Mouse (Mus musculus): Measurements from ENCODE around the gene Slc2a6. TPM values are rescaled to one million over a fixed set of nuclear protein-coding genes. Genes with fewer than 3 reads are reported as not detected.

Gene Slc2a6
- polyA plus RNA-seq, 1 experiment from 2014 or later, result 0.24 TPM

DNA sequence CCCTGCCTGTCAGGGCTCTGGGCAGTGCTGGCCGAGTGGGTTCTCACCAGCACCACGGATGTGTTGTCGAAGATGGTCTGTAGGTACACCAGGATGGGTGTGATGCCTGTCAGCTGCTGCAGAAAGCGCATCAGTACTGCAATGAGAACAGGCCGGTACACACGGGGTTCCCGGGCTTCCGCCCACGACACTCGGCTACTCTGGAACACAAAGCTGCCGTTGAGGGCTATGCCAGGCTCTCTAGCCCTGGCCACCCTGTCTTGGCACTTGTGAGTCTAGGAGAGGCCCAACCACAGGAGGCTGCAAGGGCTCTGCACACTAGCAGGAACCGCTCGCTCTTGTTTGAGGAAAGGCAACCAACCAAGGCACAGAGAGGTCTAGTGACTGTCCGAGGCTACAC is 3.7 kb downstream of the Slc2a6 start:
- 74% methylated on average over 14 of the region's 14 CpGs for WGBS
- Histone ChIP-seq H3K4me3 (ENCODE audit: control insufficient read depth in 1 of 2, insufficient read depth in 1 of 2, low read depth in 1 of 2, low read length in 2 of 2) (no peak overlapping the region), H3K4me1 (ENCODE audit: control insufficient read depth in 2 of 2, insufficient read depth in 2 of 2, low read length in 2 of 2) (peaks cover 3 to 4% of the 10 kb centered on the region in 2 experiments; a peak in 2 of 4 replicates), H3K9me3 (ENCODE audit: control insufficient read depth, low read length) (no peaks in the 10 kb centered on the region), H3K27ac (replicated peaks in 1 of 2; ENCODE audit: control insufficient read depth in 1 of 2, insufficient read depth in 1 of 2, low read depth in 2 of 2, low read length in 2 of 2) (no peak overlapping the region), H3K36me3 (ENCODE audit: control insufficient read depth, insufficient read depth, low read length) (peaks cover 11% of the 10 kb centered on the region; the same call in 1 of the 2 replicates), H3K4me2 (ENCODE audit: low read length) (no peak overlapping the region), H3K9ac (ENCODE audit: low read length) (no peak overlapping the region), H3K27me3 (ENCODE audit: control insufficient read depth, insufficient read depth, low read length) (peaks cover 10% of the 10 kb centered on the region)
- ATAC-seq (ENCODE audit: insufficient number of reproducible peaks, insufficient read depth, low FRiP score, low read depth), result no peak

DNA sequence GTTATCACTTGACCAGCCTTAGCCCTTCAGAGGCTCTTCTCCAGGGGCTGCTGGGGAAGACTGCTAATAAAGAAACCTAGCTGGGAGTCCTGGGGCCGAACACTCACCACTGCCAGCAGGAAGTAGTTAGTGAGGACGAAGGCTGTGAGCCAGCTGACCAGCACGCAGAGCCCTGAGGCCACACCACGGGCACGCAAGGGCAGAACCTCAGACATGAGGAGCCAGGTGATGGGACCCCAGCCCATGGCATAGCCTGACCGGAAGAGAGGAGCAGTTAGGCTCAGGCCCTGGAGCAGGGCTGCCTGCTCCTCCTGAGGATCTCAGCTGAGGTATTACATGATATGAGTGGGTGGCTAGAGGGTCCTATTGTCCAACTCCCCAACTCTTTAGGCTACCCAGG is 5.2 kb downstream of the Slc2a6 start:
- no peak for ATAC-seq (ENCODE audit: insufficient number of reproducible peaks, insufficient read depth, low FRiP score, low read depth)
- Histone ChIP-seq H3K9me3 (ENCODE audit: control insufficient read depth, low read length) (no peaks in the 10 kb centered on the region), H3K36me3 (ENCODE audit: control insufficient read depth, insufficient read depth, low read length) (peaks cover 26% of the 10 kb centered on the region), H3K9ac (ENCODE audit: low read length) (no peak overlapping the region), H3K4me2 (ENCODE audit: low read length) (no peak overlapping the region), H3K4me3 (ENCODE audit: control insufficient read depth in 1 of 2, insufficient read depth in 1 of 2, low read depth in 1 of 2, low read length in 2 of 2) (no peak overlapping the region), H3K27me3 (ENCODE audit: control insufficient read depth, insufficient read depth, low read length) (peaks cover 4% of the 10 kb centered on the region), H3K4me1 (ENCODE audit: control insufficient read depth in 2 of 2, insufficient read depth in 2 of 2, low read length in 2 of 2) (0 out of 4 replicates have a peak, but pooled peaks cover 0 to under 1% of the 10 kb centered on the region in 2 experiments), H3K27ac (replicated peaks in 1 of 2; ENCODE audit: control insufficient read depth in 1 of 2, insufficient read depth in 1 of 2, low read depth in 2 of 2, low read length in 2 of 2) (no peak overlapping the region)
- 77% methylated on average over 6 of the region's 6 CpGs for WGBS

DNA sequence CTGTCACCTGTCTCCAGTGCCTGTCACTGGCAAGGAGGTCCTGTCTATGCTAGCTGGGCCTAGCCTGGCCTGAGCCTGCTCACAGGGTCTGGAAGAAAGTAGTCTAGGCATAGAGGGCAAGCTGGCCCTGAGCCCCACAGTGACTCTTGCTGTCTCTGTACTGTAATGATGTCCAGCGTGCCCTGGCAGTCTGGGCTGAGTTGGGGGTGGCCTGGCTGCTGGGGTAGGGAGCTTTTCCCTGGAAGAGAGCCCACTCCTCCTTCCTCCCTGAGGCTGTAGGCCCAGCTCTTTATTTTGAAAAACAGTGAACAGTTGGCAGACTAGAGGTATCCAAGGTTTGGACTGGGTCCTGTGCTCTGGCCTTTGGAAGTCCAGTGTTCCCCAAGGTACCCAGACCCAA is 6.7 kb downstream of the Slc2a6 start:
- Histone ChIP-seq H3K9me3 (ENCODE audit: control insufficient read depth, low read length) (no peaks in the 10 kb centered on the region), H3K27me3 (ENCODE audit: control insufficient read depth, insufficient read depth, low read length) (no peaks in the 10 kb centered on the region), H3K27ac (replicated peaks in 1 of 2; ENCODE audit: control insufficient read depth in 1 of 2, insufficient read depth in 1 of 2, low read depth in 2 of 2, low read length in 2 of 2) (no peak overlapping the region), H3K4me3 (ENCODE audit: control insufficient read depth in 1 of 2, insufficient read depth in 1 of 2, low read depth in 1 of 2, low read length in 2 of 2) (no peak overlapping the region), H3K4me1 (ENCODE audit: control insufficient read depth in 2 of 2, insufficient read depth in 2 of 2, low read length in 2 of 2) (no peaks in the 10 kb centered on the region), H3K9ac (ENCODE audit: low read length) (no peak overlapping the region), H3K36me3 (ENCODE audit: control insufficient read depth, insufficient read depth, low read length) (peaks cover 41% of the 10 kb centered on the region), H3K4me2 (ENCODE audit: low read length) (no peak overlapping the region)
- ATAC-seq (ENCODE audit: insufficient number of reproducible peaks, insufficient read depth, low FRiP score, low read depth), result no peak
- WGBS, result 100% methylated on average over 1 of the region's 1 CpGs

DNA sequence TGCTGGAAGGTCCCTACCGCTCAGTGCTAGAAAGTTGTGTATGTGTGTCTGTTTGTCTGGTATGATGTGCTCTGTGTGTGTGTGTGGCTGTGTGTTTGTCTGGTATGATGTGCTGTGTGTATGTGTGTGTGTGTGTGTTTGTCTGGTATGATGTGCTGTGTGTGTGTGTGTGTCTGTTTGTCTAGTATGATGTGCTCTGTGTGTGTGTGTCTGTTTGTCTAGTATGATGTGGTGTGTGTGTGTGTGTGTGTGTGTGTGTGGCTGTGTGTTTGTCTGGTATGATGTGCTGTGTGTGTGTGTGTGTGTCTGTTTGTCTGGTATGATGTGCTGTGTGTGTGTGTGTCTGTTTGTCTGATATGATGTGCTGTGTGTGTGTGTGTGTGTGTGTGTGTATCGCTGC is 8.3 kb downstream of the Slc2a6 start:
- H3K27ac ChIP-seq (replicated peaks in 1 of 2; ENCODE audit: control insufficient read depth in 1 of 2, insufficient read depth in 1 of 2, low read depth in 2 of 2, low read length in 2 of 2), result no peak overlapping the region
- no peak overlapping the region for H3K9ac ChIP-seq (ENCODE audit: low read length)
- H3K4me1 ChIP-seq (ENCODE audit: control insufficient read depth in 2 of 2, insufficient read depth in 2 of 2, low read length in 2 of 2), result no peaks in the 10 kb centered on the region
- no peaks in the 10 kb centered on the region for H3K27me3 ChIP-seq (ENCODE audit: control insufficient read depth, insufficient read depth, low read length)
- peaks cover 57% of the 10 kb centered on the region for H3K36me3 ChIP-seq (ENCODE audit: control insufficient read depth, insufficient read depth, low read length)
- H3K4me3 ChIP-seq (ENCODE audit: control insufficient read depth in 1 of 2, insufficient read depth in 1 of 2, low read depth in 1 of 2, low read length in 2 of 2), result no peak overlapping the region
- no peaks in the 10 kb centered on the region for H3K9me3 ChIP-seq (ENCODE audit: control insufficient read depth, low read length)
- no peak for ATAC-seq (ENCODE audit: insufficient number of reproducible peaks, insufficient read depth, low FRiP score, low read depth)
- 91% methylated on average over 2 of the region's 2 CpGs for WGBS
- no peak overlapping the region for H3K4me2 ChIP-seq (ENCODE audit: low read length)

DNA sequence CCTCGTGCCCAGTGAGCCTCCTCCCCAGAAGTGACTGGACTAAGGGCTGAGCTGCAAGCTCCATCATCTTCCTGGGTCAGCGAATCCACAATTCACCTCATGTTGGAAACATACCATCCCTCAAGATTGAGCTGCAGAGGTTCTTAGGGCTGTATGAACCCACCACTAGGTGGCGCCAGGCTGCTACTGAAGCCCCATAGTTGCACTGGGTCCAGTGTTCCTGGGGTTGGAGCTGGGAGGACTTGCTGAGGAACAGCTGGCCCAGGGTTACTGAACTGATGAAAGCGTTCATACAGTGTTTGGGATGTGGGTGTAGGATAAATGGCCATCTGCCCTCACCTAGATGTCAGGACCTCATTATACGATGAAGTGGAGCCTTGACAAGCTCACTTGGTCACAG is 10.0 kb downstream of the Slc2a6 start:
- Histone ChIP-seq H3K4me1 (ENCODE audit: control insufficient read depth in 2 of 2, insufficient read depth in 2 of 2, low read length in 2 of 2) (no peaks in the 10 kb centered on the region), H3K9ac (ENCODE audit: low read length) (no peak overlapping the region), H3K4me3 (ENCODE audit: control insufficient read depth in 1 of 2, insufficient read depth in 1 of 2, low read depth in 1 of 2, low read length in 2 of 2) (no peak overlapping the region), H3K4me2 (ENCODE audit: low read length) (no peak overlapping the region), H3K9me3 (ENCODE audit: control insufficient read depth, low read length) (no peaks in the 10 kb centered on the region), H3K36me3 (ENCODE audit: control insufficient read depth, insufficient read depth, low read length) (peaks cover 71% of the 10 kb centered on the region), H3K27ac (replicated peaks in 1 of 2; ENCODE audit: control insufficient read depth in 1 of 2, insufficient read depth in 1 of 2, low read depth in 2 of 2, low read length in 2 of 2) (no peak overlapping the region), H3K27me3 (ENCODE audit: control insufficient read depth, insufficient read depth, low read length) (no peaks in the 10 kb centered on the region)
- 59% methylated on average over 5 of the region's 5 CpGs for WGBS
- peak; percentile 40; the same call in 1 of the 2 replicates for ATAC-seq (ENCODE audit: insufficient number of reproducible peaks, insufficient read depth, low FRiP score, low read depth)

DNA sequence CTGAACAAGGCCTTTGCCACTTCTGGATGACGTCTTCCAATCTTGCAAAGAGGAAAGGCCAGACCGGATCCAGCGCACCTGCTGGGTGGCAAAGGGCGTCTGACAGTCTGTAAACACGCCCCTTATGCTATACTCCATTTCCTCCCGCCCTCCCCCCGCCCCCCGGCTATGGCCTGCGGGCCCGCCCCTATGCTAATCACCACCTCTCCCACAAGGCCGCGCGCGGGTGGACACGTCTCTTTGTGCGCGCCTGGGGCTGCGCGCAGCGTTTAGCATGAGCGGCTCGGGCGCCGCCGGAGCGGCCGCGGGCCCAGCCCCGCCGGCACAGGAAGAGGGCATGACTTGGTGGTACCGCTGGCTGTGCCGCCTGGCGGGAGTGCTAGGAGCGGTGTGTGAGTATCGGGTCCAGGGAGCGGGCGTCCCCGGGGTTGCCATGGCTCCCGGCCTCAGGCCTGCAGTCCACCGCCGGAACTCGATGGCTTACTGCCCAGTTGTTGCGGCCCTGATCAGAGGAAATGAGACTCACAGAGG is 18.0 kb downstream of the Slc2a6 start, which contains the start of gene Cacfd1:
TSS of gene Cacfd1 (plus strand) at position 213 of the 531 bp plus-strand sequence.
- Histone ChIP-seq H3K4me1 (ENCODE audit: control insufficient read depth in 2 of 2, insufficient read depth in 2 of 2, low read length in 2 of 2) (peaks cover 10 to 14% of the 10 kb centered on the region in 2 experiments; a peak in 3 of 4 replicates), H3K27me3 (ENCODE audit: control insufficient read depth, insufficient read depth, low read length) (no peaks in the 10 kb centered on the region), H3K4me3 (ENCODE audit: control insufficient read depth in 1 of 2, insufficient read depth in 1 of 2, low read depth in 1 of 2, low read length in 2 of 2) (peak within 1 kb of the TSS; percentile 68 to 69), H3K9me3 (ENCODE audit: control insufficient read depth, low read length) (no peaks in the 10 kb centered on the region), H3K27ac (replicated peaks in 1 of 2; ENCODE audit: control insufficient read depth in 1 of 2, insufficient read depth in 1 of 2, low read depth in 2 of 2, low read length in 2 of 2) (peak within 1 kb of the TSS; percentile 46 to 76), H3K9ac (ENCODE audit: low read length) (peak within 1 kb of the TSS; percentile 91), H3K4me2 (ENCODE audit: low read length) (peak within 1 kb of the TSS; percentile 69), H3K36me3 (ENCODE audit: control insufficient read depth, insufficient read depth, low read length) (peaks cover 17% of the 10 kb centered on the region)
- WGBS, result under 1% methylated on average over 43 of the region's 43 CpGs
- ATAC-seq (ENCODE audit: insufficient number of reproducible peaks, insufficient read depth, low FRiP score, low read depth), result peak; percentile 93

DNA sequence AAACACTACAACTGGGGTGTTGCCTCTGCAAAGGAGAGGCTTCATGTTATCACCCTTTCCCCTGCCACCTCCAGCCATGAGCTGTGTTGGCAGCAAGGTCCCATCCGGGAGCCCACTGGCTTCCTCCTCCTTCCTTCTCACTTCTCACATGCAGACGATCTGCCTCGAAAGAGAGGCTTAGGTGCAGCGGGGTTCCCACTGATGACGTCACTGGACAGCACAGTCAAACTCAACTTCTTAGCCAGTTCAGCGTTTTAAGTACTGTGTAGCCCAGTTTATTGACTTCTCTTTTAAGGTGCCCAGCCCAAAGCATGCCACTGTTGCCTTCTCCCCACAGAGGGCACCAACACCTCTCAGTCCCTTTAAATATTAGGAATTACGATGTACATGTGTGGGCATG is 20.1 kb downstream of the Slc2a6 start:
- Histone ChIP-seq H3K4me2 (ENCODE audit: low read length) (no peak overlapping the region), H3K27ac (replicated peaks in 1 of 2; ENCODE audit: control insufficient read depth in 1 of 2, insufficient read depth in 1 of 2, low read depth in 2 of 2, low read length in 2 of 2) (no peak overlapping the region), H3K4me1 (ENCODE audit: control insufficient read depth in 2 of 2, insufficient read depth in 2 of 2, low read length in 2 of 2) (peaks cover 10 to 14% of the 10 kb centered on the region in 2 experiments; a peak in 3 of 4 replicates), H3K9ac (ENCODE audit: low read length) (no peak overlapping the region), H3K9me3 (ENCODE audit: control insufficient read depth, low read length) (no peaks in the 10 kb centered on the region), H3K36me3 (ENCODE audit: control insufficient read depth, insufficient read depth, low read length) (no peaks in the 10 kb centered on the region), H3K4me3 (ENCODE audit: control insufficient read depth in 1 of 2, insufficient read depth in 1 of 2, low read depth in 1 of 2, low read length in 2 of 2) (no peak overlapping the region), H3K27me3 (ENCODE audit: control insufficient read depth, insufficient read depth, low read length) (no peaks in the 10 kb centered on the region)
- WGBS, result 69% methylated on average over 7 of the region's 7 CpGs
- no peak for ATAC-seq (ENCODE audit: insufficient number of reproducible peaks, insufficient read depth, low FRiP score, low read depth)

DNA sequence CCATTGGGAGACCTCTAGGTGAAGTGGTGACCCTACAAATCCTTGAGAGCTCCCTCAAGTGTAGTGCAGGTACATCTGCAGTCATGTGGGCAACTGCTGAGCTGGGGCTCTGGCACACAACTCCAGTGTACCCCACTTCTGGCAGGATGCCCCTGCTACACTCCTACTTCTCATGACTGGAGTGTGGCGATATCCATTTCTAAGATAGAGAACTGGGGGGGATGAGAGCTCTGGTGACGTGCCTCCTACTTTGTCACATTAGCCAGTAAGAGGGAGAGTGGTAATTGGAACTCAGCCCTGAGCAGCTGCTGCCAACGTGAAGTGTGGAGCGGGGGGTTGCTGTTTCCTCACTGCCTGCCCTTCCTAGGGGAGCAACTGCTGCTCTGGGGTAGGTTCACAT is 21.5 kb downstream of the Slc2a6 start:
- H3K27me3 ChIP-seq (ENCODE audit: control insufficient read depth, insufficient read depth, low read length), result no peaks in the 10 kb centered on the region
- no peak for ATAC-seq (ENCODE audit: insufficient number of reproducible peaks, insufficient read depth, low FRiP score, low read depth)
- 60% methylated on average over 4 of the region's 4 CpGs for WGBS
- H3K27ac ChIP-seq (replicated peaks in 1 of 2; ENCODE audit: control insufficient read depth in 1 of 2, insufficient read depth in 1 of 2, low read depth in 2 of 2, low read length in 2 of 2), result no peak overlapping the region
- no peaks in the 10 kb centered on the region for H3K9me3 ChIP-seq (ENCODE audit: control insufficient read depth, low read length)
- peaks cover 10 to 13% of the 10 kb centered on the region in 2 experiments; a peak in 3 of 4 replicates for H3K4me1 ChIP-seq (ENCODE audit: control insufficient read depth in 2 of 2, insufficient read depth in 2 of 2, low read length in 2 of 2)
- no peaks in the 10 kb centered on the region for H3K36me3 ChIP-seq (ENCODE audit: control insufficient read depth, insufficient read depth, low read length)
- H3K9ac ChIP-seq (ENCODE audit: low read length), result no peak overlapping the region
- no peak overlapping the region for H3K4me3 ChIP-seq (ENCODE audit: control insufficient read depth in 1 of 2, insufficient read depth in 1 of 2, low read depth in 1 of 2, low read length in 2 of 2)
- no peak overlapping the region for H3K4me2 ChIP-seq (ENCODE audit: low read length)
